Mouse (Mus musculus) CH12.LX (cell line): ENCODE measurements around the gene Mrps7. TPM values are rescaled to one million over a fixed set of nuclear protein-coding genes. Genes with fewer than 3 reads are reported as not detected.
A peak's percentile ranks its signal among the peaks of the same experiment; 100 is the strongest.

ENCODE experiments used
- DNase-seq: peaks from one replicate; pipeline ENCODE4 v3.0.0-alpha.2; 2013; ENCODE audit errors: extremely low read depth
- H3K27ac ChIP-seq: 2 replicates; pipeline ENCODE4 v1.5.1; 2012; ENCODE audit warnings: low read depth, mild to moderate bottlenecking, control low read depth, moderate library complexity; ENCODE audit not compliant: insufficient read depth
- H3K27me3 ChIP-seq: replicated peaks from 2 replicates; pipeline ENCODE3; 2012; ENCODE audit warnings: inconsistent platforms
- H3K36me3 ChIP-seq, 2 experiments: replicated peaks in 1 of 2; 2 replicates each; pipeline versions ENCODE3 to v1.6.1; 2012; ENCODE audit warnings: inconsistent platforms in 1 of 2, low read length in 1 of 2, mild to moderate bottlenecking in 1 of 2, mixed read lengths in 1 of 2, moderate library complexity in 1 of 2; ENCODE audit not compliant: control insufficient read depth in 1 of 2, insufficient read depth in 1 of 2
- H3K4me1 ChIP-seq, 2 experiments: 2 replicates each; pipeline ENCODE4 v1.6.1; 2012; ENCODE audit warnings: inconsistent platforms in 1 of 2, moderate library complexity in 1 of 2; ENCODE audit not compliant: insufficient read depth in 2 of 2, control insufficient read depth in 1 of 2
- H3K4me2 ChIP-seq: 2 replicates; pipeline ENCODE4 v1.6.1; 2012; ENCODE audit warnings: low read depth, mild to moderate bottlenecking, control low read depth; ENCODE audit not compliant: poor library complexity, insufficient read depth, severe bottlenecking
- H3K4me3 ChIP-seq, 3 experiments: fragments of 150-350 bp in 1 of 3; sonication (generic) in 1 of 3; replicated peaks in 1 of 3; 2 replicates each; pipeline versions ENCODE3 to v1.5.1; 2011 to 2012; ENCODE audit warnings: low read depth in 2 of 3, low read length in 2 of 3, mild to moderate bottlenecking in 2 of 3, moderate library complexity in 2 of 3, control low read depth in 1 of 3, improper control_type of control experiment in 1 of 3, inconsistent platforms in 1 of 3, mixed read lengths in 1 of 3; ENCODE audit not compliant: poor library complexity in 1 of 3
- H3K79me2 ChIP-seq: replicated peaks from 2 replicates; pipeline ENCODE4 v1.6.1; 2012; ENCODE audit warnings: mild to moderate bottlenecking, moderate library complexity; ENCODE audit not compliant: control insufficient read depth, poor library complexity, insufficient read depth, severe bottlenecking; ENCODE audit errors: extremely low read depth
- H3K9ac ChIP-seq: 2 replicates; pipeline ENCODE4 v1.6.1; 2012; ENCODE audit warnings: low read depth, mild to moderate bottlenecking, control low read depth, moderate library complexity; ENCODE audit not compliant: insufficient read depth
- H3K9me3 ChIP-seq: replicated peaks from 2 replicates; pipeline ENCODE3; 2012; ENCODE audit warnings: low read length, inconsistent platforms, mixed read lengths
- BHLHE40 ChIP-seq: IDR thresholded peaks from 2 replicates; pipeline ENCODE4 v1.6.1; 2011; ENCODE audit warnings: mild to moderate bottlenecking, low read depth, low read length, improper control_type of control experiment
- CHD1 ChIP-seq: IDR thresholded peaks from 2 replicates; pipeline ENCODE4 v1.6.1; 2012; ENCODE audit warnings: low read depth, low read length, improper control_type of control experiment, inconsistent platforms
- EP300 ChIP-seq: IDR thresholded peaks from 2 replicates; pipeline ENCODE4 v1.6.1; 2011; ENCODE audit warnings: low read length, improper control_type of control experiment
- ETS1 ChIP-seq: conservative IDR thresholded peaks from 2 replicates; pipeline ENCODE4 v1.6.1; 2012; ENCODE audit warnings: low read depth, mild to moderate bottlenecking, inconsistent platforms, low read length, improper control_type of control experiment, moderate library complexity
- IRF4 ChIP-seq: IDR thresholded peaks from 2 replicates; pipeline ENCODE4 v1.6.1; 2014; ENCODE audit warnings: low read depth, mild to moderate bottlenecking, inconsistent platforms, low read length, improper control_type of control experiment
- JUND ChIP-seq: conservative IDR thresholded peaks from 2 replicates; pipeline ENCODE4 v1.6.1; 2011; ENCODE audit warnings: low read depth, low read length, improper control_type of control experiment
- MAFK ChIP-seq: IDR thresholded peaks from 2 replicates; pipeline ENCODE4 v1.6.1; 2011; ENCODE audit warnings: low read length, improper control_type of control experiment; ENCODE audit not compliant: insufficient replicate concordance
- MAX ChIP-seq: IDR thresholded peaks from 2 replicates; pipeline ENCODE4 v1.6.1; 2011; ENCODE audit warnings: low read length, improper control_type of control experiment
- MAZ ChIP-seq: IDR thresholded peaks from 2 replicates; pipeline ENCODE4 v1.6.1; 2012; ENCODE audit warnings: low read depth, mild to moderate bottlenecking, inconsistent platforms, low read length, improper control_type of control experiment, moderate library complexity
- MEF2A ChIP-seq: IDR thresholded peaks from 2 replicates; pipeline ENCODE4 v1.6.1; 2014; ENCODE audit warnings: low read depth, mild to moderate bottlenecking, inconsistent platforms, low read length, improper control_type of control experiment, borderline replicate concordance
- MXI1 ChIP-seq: IDR thresholded peaks from 2 replicates; pipeline ENCODE4 v1.6.1; 2011; ENCODE audit warnings: mild to moderate bottlenecking, low read depth, low read length, improper control_type of control experiment
- MYC ChIP-seq: IDR thresholded peaks from 2 replicates; pipeline ENCODE4 v1.6.1; 2011; ENCODE audit warnings: low read depth, mild to moderate bottlenecking, improper control_type of control experiment, low read length
- POLR2A ChIP-seq: IDR thresholded peaks from 2 replicates; pipeline ENCODE4 v1.6.1; 2011; ENCODE audit warnings: low read depth, mild to moderate bottlenecking, improper control_type of control experiment, low read length
- POLR2AphosphoS2 ChIP-seq: IDR thresholded peaks from 2 replicates; pipeline ENCODE4 v1.6.1; 2011; ENCODE audit warnings: low read depth, low read length, improper control_type of control experiment
- SIN3A ChIP-seq: IDR thresholded peaks from 2 replicates; pipeline ENCODE4 v1.6.1; 2012; ENCODE audit warnings: low read length, improper control_type of control experiment, inconsistent platforms
- TBP ChIP-seq: conservative IDR thresholded peaks from 2 replicates; pipeline ENCODE4 v1.6.1; 2011; ENCODE audit warnings: low read depth, low read length, improper control_type of control experiment
- UBTF ChIP-seq: IDR thresholded peaks from 2 replicates; pipeline ENCODE4 v1.6.1; 2012; ENCODE audit warnings: low read depth, mild to moderate bottlenecking, inconsistent platforms, low read length, improper control_type of control experiment, moderate library complexity
- USF2 ChIP-seq: conservative IDR thresholded peaks from 2 replicates; pipeline ENCODE4 v1.6.1; 2011; ENCODE audit warnings: low read depth, low read length, improper control_type of control experiment
- ZC3H11A ChIP-seq: IDR thresholded peaks from 2 replicates; pipeline ENCODE4 v1.6.1; 2012; ENCODE audit warnings: low read depth, mild to moderate bottlenecking, inconsistent platforms, low read length, improper control_type of control experiment
- dilution Hi-C: fragments of 300-500 bp; cut with MboI; formaldehyde crosslinking; loops from 2 replicates; pipeline ENCODE4 v1.14.3; 2020; ENCODE audit warnings: low sequenced_read_pairs; ENCODE audit not compliant: extremely low pct_unique_long_range_greater_than_20kb, extremely low pct_ligation_motif_present
- in situ Hi-C: fragments of 300-500 bp; cut with MboI; formaldehyde crosslinking; loops from 3 replicates; pipeline ENCODE4 v1.14.3; 2019; ENCODE audit warnings: low sequenced_read_pairs, low pct_ligation_motif_present, low pct_unique_long_range_greater_than_20kb, mixed read lengths
- polyA plus RNA-seq: library from polyadenylated mRNA; unstranded; fragments of >175 nt; gene quantifications from 2 replicates; pipeline ENCODE4 v1.2.1, GENCODE M21; 2012; ENCODE audit warnings: low read depth; ENCODE audit not compliant: insufficient read length
- total RNA-seq, 2 experiments: library from RNA; depleted of rRNA; stranded (reverse); fragments of 300-350 nt in 1 of 2; fragments of >200 nt in 1 of 2; gene quantifications; 2 replicates each; pipeline ENCODE4 v1.2.3; 2012 to 2014

Gene Mrps7
- total and polyA plus RNA-seq, 3 experiments: 154 to 172 (median 157) TPM

- dilution Hi-C loops (no loop called here), in situ Hi-C loops (loop anchor here (25.0 kb wide), 1 partner anchor 786 kb away; the partner anchor contains the start of gene Rnf157)
- TF ChIP-seq MXI1 (0 out of 2 replicates have a peak, but pooled peaks have one; percentile 30), MAX (no peak), JUND (no peak)
- peaks cover 27 to 55% of the 10 kb centered on the region in 2 experiments for H3K4me1 ChIP-seq
- peaks cover 70% of the 10 kb centered on the region for H3K79me2 ChIP-seq
- H3K27me3 ChIP-seq: no peaks in the 10 kb centered on the region
- peak overlapping the region; percentile 92 for H3K9ac ChIP-seq
- no peaks in the 10 kb centered on the region for H3K9me3 ChIP-seq
- peak overlapping the region; percentile 87 for H3K4me2 ChIP-seq
- peaks cover 42 to 52% of the 10 kb centered on the region in 2 experiments for H3K36me3 ChIP-seq
- no peak for DNase-seq
- peak overlapping the region; percentile 79 for H3K27ac ChIP-seq
- H3K4me3 ChIP-seq: peak overlapping the region; percentile 78 to 97 (median 80)
Observed at GRCm38 (mm10) chr11:115625877-115626276, 22.2 kb downstream of the Mrps7 start.

GRCm38 (mm10) chr11:115626824-115627616 is 23.3 kb downstream of the Mrps7 start:
- in situ Hi-C loops (loop anchor here (25.0 kb wide), 1 partner anchor 785 kb away; the partner anchor contains the start of gene Rnf157), dilution Hi-C loops (no loop called here)
- H3K36me3 ChIP-seq: peaks cover 33 to 42% of the 10 kb centered on the region in 2 experiments
- no peaks in the 10 kb centered on the region for H3K9me3 ChIP-seq
- H3K4me1 ChIP-seq: peaks cover 32 to 55% of the 10 kb centered on the region in 2 experiments
- peaks cover 59% of the 10 kb centered on the region for H3K79me2 ChIP-seq
- peak overlapping the region; percentile 92 for H3K9ac ChIP-seq
- peak overlapping the region; percentile 87 for H3K4me2 ChIP-seq
- DNase-seq: no peak
- TF ChIP-seq MAFK (no peak), UBTF (0 out of 2 replicates have a peak, but pooled peaks have one; percentile 35), EP300 (no peak), POLR2A (no peak), MEF2A (no peak), ETS1 (no peak), POLR2AphosphoS2 (0 out of 2 replicates have a peak, but pooled peaks have one; percentile 50), MAZ (0 out of 2 replicates have a peak, but pooled peaks have one; percentile 3), MXI1 (peak; percentile 60; the same call in 1 of the 2 replicates), SIN3A (peak; percentile 7; the same call in 1 of the 2 replicates), USF2 (no peak), BHLHE40 (no peak), CHD1 (peak; percentile 89; the same call in 1 of the 2 replicates), IRF4 (no peak), MYC (no peak), TBP (no peak), ZC3H11A (no peak)
- TF ChIP-seq, all 38 proteins: peak for 6
- Histone ChIP-seq H3K27ac (peak overlapping the region; percentile 48; the same call in 1 of the 2 replicates), H3K4me3 (peak overlapping the region; percentile 78 to 97 (median 80)), H3K27me3 (no peaks in the 10 kb centered on the region)
